Mouse (Mus musculus): ENCODE results near the gene Apoc1.

GRCm38 (mm10) chr7:19641223-19641622 is 51.2 kb downstream of the Apoc1 start:
- TF ChIP-seq EP300 (IDR thresholded peaks at IDR 0.05; ENCODE audit: low read depth) (no peak), CTCF (IDR thresholded peaks at IDR 0.05; ENCODE audit: low read depth) (no peak)
